Mouse (Mus musculus) midbrain, embryonic 14.5 days (tissue): ENCODE data around the gene Trhr2. TPM values are rescaled to one million over a fixed set of nuclear protein-coding genes. Genes with fewer than 3 reads are reported as not detected.

Source experiments
- ATAC-seq: fragments of 200-750 bp; cut with Nextera tagmentation; 2 replicates; pipeline ENCODE4 v1.8.0; 2017; ENCODE audit warnings: moderate number of reproducible peaks, moderate library complexity; ENCODE audit not compliant: low FRiP score, low TSS enrichment
- DNase-seq: peaks from one replicate; pipeline ENCODE4 v3.0.0-alpha.2; 2015
- H3K27ac ChIP-seq: fragments of 300-500 bp; sonication (generic); replicated peaks from 2 replicates; pipeline ENCODE4 v1.5.1; 2014; ENCODE audit warnings: mild to moderate bottlenecking, low read depth, low read length, moderate library complexity
- H3K27me3 ChIP-seq: fragments of 300-500 bp; sonication (generic); 2 replicates; pipeline ENCODE4 v1.6.1; 2014; ENCODE audit warnings: low read length, control low read depth, mixed read lengths; ENCODE audit not compliant: control insufficient read depth, insufficient read depth
- H3K36me3 ChIP-seq: fragments of 300-500 bp; sonication (generic); 2 replicates; pipeline ENCODE4 v1.6.1; 2014; ENCODE audit warnings: low read length, control low read depth; ENCODE audit not compliant: control insufficient read depth, insufficient read depth
- H3K4me1 ChIP-seq: fragments of 300-500 bp; sonication (generic); 2 replicates; pipeline ENCODE4 v1.6.1; 2014; ENCODE audit warnings: mild to moderate bottlenecking, antibody characterized with exemption, low read length, control low read depth; ENCODE audit not compliant: control insufficient read depth, insufficient read depth
- H3K4me2 ChIP-seq: fragments of 300-500 bp; sonication (generic); 2 replicates; pipeline ENCODE4 v1.6.1; 2014; ENCODE audit warnings: mild to moderate bottlenecking, low read length, moderate library complexity
- H3K4me3 ChIP-seq: fragments of 300-500 bp; sonication (generic); replicated peaks from 2 replicates; pipeline ENCODE4 v1.5.1; 2014; ENCODE audit warnings: low read depth, low read length
- H3K9ac ChIP-seq: fragments of 300-500 bp; sonication (generic); replicated peaks from 2 replicates; pipeline ENCODE4 v1.6.1; 2014; ENCODE audit warnings: mild to moderate bottlenecking, low read length, moderate library complexity
- H3K9me3 ChIP-seq: fragments of 300-500 bp; sonication (generic); 2 replicates; pipeline ENCODE4 v1.6.1; 2016; ENCODE audit warnings: low read length, control low read depth, mixed read lengths; ENCODE audit not compliant: control insufficient read depth
- WGBS: fragments of 180-500 bp; shearing (Covaris S2); extraction: QIAGEN DNeasy Blood & Tissue Kit; methylation state at CpG from one replicate; pipeline ENCODE4 v1.1.7; 2014; 5-methylcytosine and 5-hydroxymethylcytosine counted together
- polyA plus RNA-seq: library from polyadenylated mRNA; unstranded; fragments of >200 nt; fragmentation: Nextera tagmentation; extraction: Ambion mirVana; gene quantifications from 2 replicates; pipeline ENCODE4 v1.2.1, GENCODE M21; 2014

Trhr2 gene
- polyA plus RNA-seq, 1 experiment from 2014 or later: not detected

GRCm38 (mm10) chr8:122321455-122321921 lies 39.1 kb downstream of the Trhr2 start:
- Histone ChIP-seq H3K9ac (0 out of 2 replicates have a peak overlapping the region, but pooled peaks have one; percentile 16), H3K4me2 (no peak overlapping the region), H3K27me3 (no peaks in the 10 kb centered on the region), H3K27ac (no peak overlapping the region), H3K4me1 (peaks cover 42% of the 10 kb centered on the region), H3K36me3 (no peaks in the 10 kb centered on the region), H3K9me3 (no peaks in the 10 kb centered on the region), H3K4me3 (no peak overlapping the region)
- 65% methylated on average over 10 of the region's 10 CpGs for WGBS
- DNase-seq: no peak
- no peak for ATAC-seq

- Histone ChIP-seq H3K4me3 (no peak overlapping the region), H3K27ac (peak overlapping the region; percentile 28; the same call in 1 of the 2 replicates), H3K4me1 (peaks cover 34% of the 10 kb centered on the region), H3K9me3 (no peaks in the 10 kb centered on the region), H3K9ac (no peak overlapping the region), H3K4me2 (no peak overlapping the region), H3K27me3 (no peaks in the 10 kb centered on the region), H3K36me3 (no peaks in the 10 kb centered on the region)
- ATAC-seq (no peak), DNase-seq (no peak)
- WGBS: 2% methylated on average over 3 of the region's 3 CpGs
These were observed 40.0 kb downstream of the Trhr2 start for GRCm38 (mm10) chr8:122320541-122320940.

GRCm38 (mm10) chr8:122319708-122320075 lies 40.9 kb downstream of the Trhr2 start:
- no peak for ATAC-seq
- H3K4me3 ChIP-seq: no peak overlapping the region
- no peaks in the 10 kb centered on the region for H3K36me3 ChIP-seq
- no peak for DNase-seq
- H3K9me3 ChIP-seq: no peaks in the 10 kb centered on the region
- H3K9ac ChIP-seq: no peak overlapping the region
- no peaks in the 10 kb centered on the region for H3K27me3 ChIP-seq
- no peak overlapping the region for H3K4me2 ChIP-seq
- peaks cover 27% of the 10 kb centered on the region for H3K4me1 ChIP-seq
- 78% methylated on average over 7 of the region's 7 CpGs for WGBS
- no peak overlapping the region for H3K27ac ChIP-seq

- DNase-seq (no peak), ATAC-seq (no peak)
- Histone ChIP-seq H3K36me3 (no peaks in the 10 kb centered on the region), H3K4me3 (no peak overlapping the region), H3K27ac (no peak overlapping the region), H3K4me1 (peaks cover 24% of the 10 kb centered on the region), H3K9me3 (no peaks in the 10 kb centered on the region), H3K4me2 (no peak overlapping the region), H3K27me3 (no peaks in the 10 kb centered on the region), H3K9ac (no peak overlapping the region)
- 69% methylated on average over 11 of the region's 11 CpGs for WGBS
These were observed 41.4 kb downstream of the Trhr2 start for GRCm38 (mm10) chr8:122319045-122319707.

GRCm38 (mm10) chr8:122317918-122318475 lies 42.5 kb downstream of the Trhr2 start:
- DNase-seq: no peak
- Histone ChIP-seq H3K27me3 (no peaks in the 10 kb centered on the region), H3K4me1 (peaks cover 17% of the 10 kb centered on the region), H3K9ac (no peak overlapping the region), H3K27ac (no peak overlapping the region), H3K9me3 (no peaks in the 10 kb centered on the region), H3K4me3 (no peak overlapping the region), H3K36me3 (no peaks in the 10 kb centered on the region), H3K4me2 (no peak overlapping the region)
- 58% methylated on average over 8 of the region's 8 CpGs for WGBS
- ATAC-seq: no peak

GRCm38 (mm10) chr8:122316402-122316801 lies 44.1 kb downstream of the Trhr2 start:
- no peak overlapping the region for H3K4me3 ChIP-seq
- 63% methylated on average over 2 of the region's 2 CpGs for WGBS
- DNase-seq (no peak), ATAC-seq (no peak)
- no peaks in the 10 kb centered on the region for H3K36me3 ChIP-seq
- no peak overlapping the region for H3K9ac ChIP-seq
- H3K9me3 ChIP-seq: no peaks in the 10 kb centered on the region
- H3K4me2 ChIP-seq: no peak overlapping the region
- no peaks in the 10 kb centered on the region for H3K27me3 ChIP-seq
- H3K27ac ChIP-seq: no peak overlapping the region
- peaks cover 13% of the 10 kb centered on the region for H3K4me1 ChIP-seq

GRCm38 (mm10) chr8:122314899-122315496 lies 45.5 kb downstream of the Trhr2 start:
- Histone ChIP-seq H3K27me3 (no peaks in the 10 kb centered on the region), H3K9me3 (no peaks in the 10 kb centered on the region), H3K4me1 (0 out of 2 replicates have a peak, but pooled peaks cover 1% of the 10 kb centered on the region), H3K27ac (no peak overlapping the region), H3K4me2 (no peak overlapping the region), H3K4me3 (no peak overlapping the region), H3K36me3 (no peaks in the 10 kb centered on the region), H3K9ac (no peak overlapping the region)
- ATAC-seq (no peak), DNase-seq (no peak)
- 64% methylated on average over 13 of the region's 13 CpGs for WGBS

GRCm38 (mm10) chr8:122313310-122313709 lies 47.2 kb downstream of the Trhr2 start:
- no peaks in the 10 kb centered on the region for H3K27me3 ChIP-seq
- H3K4me2 ChIP-seq: no peak overlapping the region
- 73% methylated on average over 12 of the region's 12 CpGs for WGBS
- H3K4me3 ChIP-seq: no peak overlapping the region
- DNase-seq: no peak
- no peak for ATAC-seq
- H3K9ac ChIP-seq: no peak overlapping the region
- no peak overlapping the region for H3K27ac ChIP-seq
- no peaks in the 10 kb centered on the region; the same call in 1 of the 2 replicates for H3K36me3 ChIP-seq
- H3K4me1 ChIP-seq: no peaks in the 10 kb centered on the region
- no peaks in the 10 kb centered on the region for H3K9me3 ChIP-seq
